Mouse (Mus musculus) adrenal gland, postnatal 14 days (tissue): Measurements from ENCODE around the gene Alox12e. TPM values are rescaled to one million over a fixed set of nuclear protein-coding genes. Genes with fewer than 3 reads are reported as not detected.
A peak's percentile ranks its signal among the peaks of the same experiment; 100 is the strongest.

ENCODE experiments used
- DNase-seq: peaks from one replicate; pipeline ENCODE4 v3.0.0; 2021; ENCODE audit warnings: mixed read lengths
- total RNA-seq: library from RNA; stranded (reverse); gene quantifications from 2 replicates; pipeline ENCODE4 v1.2.3, GENCODE M21; 2021

The Alox12e gene
- total RNA-seq, 1 experiment from 2014 or later = not detected

DNA sequence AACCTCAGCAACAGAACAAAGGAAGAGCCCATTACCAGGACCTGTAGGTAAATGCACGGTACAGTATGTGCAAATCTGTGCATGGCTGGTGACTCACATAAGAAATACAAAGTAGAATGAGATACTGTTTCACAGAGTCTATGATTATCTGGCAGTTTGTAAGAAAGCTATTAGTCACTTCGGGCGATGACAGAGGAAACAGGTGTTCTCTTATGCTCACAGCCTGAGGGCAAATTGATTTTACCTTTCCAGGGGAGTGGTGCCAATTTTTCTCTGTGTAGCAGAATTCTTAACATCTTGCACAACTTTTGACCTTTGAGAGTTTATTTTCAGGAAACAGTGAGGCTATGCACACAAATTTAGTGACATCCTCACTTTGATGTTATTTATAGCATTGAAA is 37.7 kb downstream of the Alox12e start:
- no peak for DNase-seq

DNA sequence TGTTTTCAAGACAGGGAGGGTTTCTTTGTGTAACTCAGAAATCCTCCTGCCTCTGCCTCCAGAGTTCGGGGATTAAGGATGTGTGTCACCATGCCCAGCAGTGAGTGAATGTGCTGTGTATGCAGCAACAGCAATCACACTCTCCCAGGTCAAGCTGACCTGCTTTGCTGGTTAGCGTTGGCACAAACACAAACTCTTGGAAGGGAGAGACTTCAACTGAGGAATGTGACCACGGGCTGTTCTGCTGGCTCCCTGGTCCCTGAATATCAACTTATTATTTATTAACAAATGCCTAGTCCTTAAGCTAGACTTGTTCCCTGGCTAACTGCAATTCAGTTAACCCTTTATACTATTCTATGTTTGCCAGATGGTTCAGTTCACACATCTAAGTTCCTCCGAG is 38.8 kb downstream of the Alox12e start:
- no peak for DNase-seq

DNA sequence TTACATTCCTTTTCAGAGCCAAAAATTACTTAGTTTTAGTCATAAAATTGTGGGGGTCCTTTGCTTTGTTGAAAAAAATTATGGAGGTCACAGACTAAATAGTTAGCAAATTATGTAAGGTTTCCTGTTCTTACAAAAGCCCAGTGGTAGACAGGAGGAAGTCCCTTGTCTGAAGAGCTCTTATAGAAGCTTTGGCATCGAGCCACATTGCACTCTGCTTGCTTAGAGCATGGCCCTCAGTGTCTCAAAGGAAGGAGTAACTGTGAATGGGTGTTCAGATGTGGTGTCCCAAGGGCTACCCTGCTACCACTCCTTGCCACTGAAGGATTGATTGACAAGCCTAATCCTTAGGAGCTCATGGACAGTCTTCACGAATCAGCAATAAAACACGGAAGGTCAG is 42.0 kb downstream of the Alox12e start:
- DNase-seq = peak; percentile 38

DNA sequence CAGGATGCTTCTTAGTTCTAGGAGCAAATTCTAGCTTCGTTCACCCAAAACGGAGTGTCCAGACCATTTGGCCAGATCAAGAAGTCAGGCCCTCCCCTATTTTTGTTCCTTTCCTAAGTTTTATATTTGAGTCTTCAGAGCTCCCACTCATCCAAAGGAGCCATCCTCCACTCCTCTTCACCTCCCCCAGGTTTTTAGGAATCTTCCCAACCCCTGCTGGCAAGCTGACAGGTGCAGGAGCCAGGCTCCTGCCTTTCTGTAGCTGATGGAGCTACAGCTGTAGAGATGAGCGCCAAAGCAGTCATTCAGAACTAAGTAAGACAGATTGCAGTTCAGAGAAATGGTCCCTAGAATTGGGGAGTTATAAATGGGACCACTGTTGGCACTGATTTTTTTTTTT is 43.5 kb downstream of the Alox12e start:
- no peak for DNase-seq

DNA sequence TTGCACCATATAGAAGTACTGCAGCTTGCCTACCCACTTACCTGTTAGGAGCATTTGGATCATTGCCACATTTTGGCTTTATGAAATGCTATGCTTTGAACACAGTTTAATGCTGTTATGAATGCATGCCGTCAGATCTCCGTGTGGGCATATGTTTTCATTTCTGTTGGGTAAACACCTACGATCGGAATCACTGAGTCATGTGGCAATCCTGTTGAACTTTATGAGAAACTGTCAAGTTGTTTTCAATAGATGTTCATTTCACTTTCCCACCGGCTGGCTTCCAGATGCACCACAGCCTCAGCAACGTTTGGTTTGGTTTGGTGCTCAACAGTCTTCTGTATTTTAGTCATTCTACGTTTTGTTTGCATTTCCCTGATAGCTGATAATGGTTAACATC is 50.8 kb downstream of the Alox12e start:
- DNase-seq = no peak

DNA sequence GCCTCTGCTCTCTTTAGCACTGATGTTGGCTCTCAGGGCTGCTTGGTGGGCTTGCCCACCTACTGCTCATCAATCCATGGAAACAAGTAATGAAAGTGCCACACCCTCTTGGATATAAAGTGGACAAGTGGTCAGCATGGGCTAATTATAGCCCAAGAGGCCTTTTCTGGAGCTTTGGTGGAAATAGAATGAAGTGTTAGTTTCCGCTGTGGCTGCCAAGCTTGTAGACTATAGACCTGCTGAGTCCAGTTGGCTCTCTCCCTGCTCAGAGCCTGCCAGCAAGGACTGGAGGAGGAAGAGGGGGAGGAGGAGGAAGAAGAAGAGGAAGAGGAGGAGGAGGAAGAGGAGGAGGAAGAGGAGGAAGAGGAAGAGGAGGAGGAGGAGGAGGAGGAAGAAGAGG is 56.0 kb downstream of the Alox12e start:
- DNase-seq = no peak

DNA sequence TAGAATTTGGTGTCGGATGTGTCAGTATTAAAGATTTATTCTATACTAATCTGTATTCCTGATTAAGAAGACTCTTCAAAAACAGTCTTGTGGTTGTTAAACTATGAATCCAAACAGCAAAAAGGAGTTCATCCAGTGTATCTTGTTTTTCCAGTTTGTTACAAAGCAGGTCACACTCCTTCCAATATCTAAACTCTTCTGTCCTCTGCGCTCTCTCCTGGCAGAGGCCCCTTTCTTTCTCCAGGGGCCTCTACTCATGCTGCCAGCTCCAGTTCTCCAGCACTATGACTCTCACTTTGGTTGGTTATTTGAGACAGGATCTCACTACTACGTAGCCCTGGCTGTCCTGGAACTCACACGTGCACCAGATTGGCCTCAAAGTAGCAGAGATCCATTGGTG is 56.6 kb downstream of the Alox12e start:
- no peak for DNase-seq

Other genes with a start within 250 kb of the Alox12e start
- 1.9 and 30.0 TPM in 2 replicates for gene Asgr2, start 230.0 kb downstream of the Alox12e start, total RNA-seq
- 1.8 and 3.3 TPM in 2 replicates for gene Mgl2, start 192.3 kb downstream of the Alox12e start, total RNA-seq
- 4.2 and 8.2 TPM in 2 replicates for gene Clec10a, start 166.4 kb downstream of the Alox12e start, total RNA-seq
- 0.53 and 0.96 TPM in 2 replicates for gene Slc16a11, start 109.9 kb downstream of the Alox12e start, total RNA-seq
- gene Slc16a13, start 101.6 kb downstream of the Alox12e start, total RNA-seq = 5.3 and 5.6 TPM in 2 replicates
- gene Bcl6b, start 92.8 kb downstream of the Alox12e start, total RNA-seq = 27.0 and 28.1 TPM in 2 replicates
- gene 0610010K14Rik, start 84.7 kb downstream of the Alox12e start, total RNA-seq = 55.7 and 62.4 TPM in 2 replicates
- 3.6 and 5.4 TPM in 2 replicates for gene Gm21988, start 82.8 kb downstream of the Alox12e start, total RNA-seq
- 215 and 239 TPM in 2 replicates for gene Rnasek, start 82.8 kb downstream of the Alox12e start, total RNA-seq
- 1.7 and 2.0 TPM in 2 replicates for gene Alox12, start 67.3 kb downstream of the Alox12e start, total RNA-seq
- 4.4 and 4.7 TPM in 2 replicates for gene Alox15, start 29.4 kb upstream of the Alox12e start, total RNA-seq
- 23.2 and 28.9 TPM in 2 replicates for gene Pelp1, start 87.4 kb upstream of the Alox12e start, total RNA-seq
- 17.5 and 32.6 TPM in 2 replicates for gene Arrb2, start 110.0 kb upstream of the Alox12e start, total RNA-seq
- gene Med11, start 129.3 kb upstream of the Alox12e start, total RNA-seq = 18.1 and 23.3 TPM in 2 replicates
- gene Zmynd15, start 136.8 kb upstream of the Alox12e start, total RNA-seq = 1.3 and 1.5 TPM in 2 replicates
- gene Cxcl16, start 137.4 kb upstream of the Alox12e start, total RNA-seq = 4.0 and 6.0 TPM in 2 replicates
- gene Tm4sf5, start 182.6 kb upstream of the Alox12e start, total RNA-seq = not detected in 2 replicates
- gene Vmo1, start 192.0 kb upstream of the Alox12e start, total RNA-seq = not detected in 2 replicates
- 0.45 and 7.9 TPM in 2 replicates for gene Gltpd2, start 196.6 kb upstream of the Alox12e start, total RNA-seq
- 233 and 258 TPM in 2 replicates for gene Psmb6, start 202.7 kb upstream of the Alox12e start, total RNA-seq
- not detected in 2 replicates for gene Gm40193, start 210.3 kb upstream of the Alox12e start, total RNA-seq
- gene Pld2, start 217.4 kb upstream of the Alox12e start, total RNA-seq = 8.5 and 10.9 TPM in 2 replicates
- 52.5 and 58.5 TPM in 2 replicates for gene Mink1, start 240.3 kb upstream of the Alox12e start, total RNA-seq